8 mouse cellular contexts compared by ENCODE assay signal in genomic region chr5:24596519-24597171, GRCm38 (mm10). TPM values are rescaled to one million over a fixed set of nuclear protein-coding genes. Genes with fewer than 3 reads are reported as not detected.
A peak's percentile ranks its signal among the peaks of the same experiment; 100 is the strongest.
DNase-seq lines count a peak whose midpoint lies in the region; ATAC-seq lines count a peak whose summit lies in the region.

No protein-coding gene starts in this region.

- no peak for ATAC-seq in embryonic facial prominence, embryonic 13.5 days (ENCODE audit: insufficient number of reproducible peaks, insufficient read depth, low FRiP score, low TSS enrichment, low read depth)
- peak; percentile 49 for ATAC-seq in hindbrain, embryonic 13.5 days (ENCODE audit: low FRiP score)
- peak; percentile 48 for ATAC-seq in neural tube, embryonic 15.5 days (ENCODE audit: low FRiP score)

- H3K27ac ChIP-seq in embryonic facial prominence, embryonic 13.5 days: peak overlapping the region; percentile 62
- peak overlapping the region; percentile 87 for H3K27ac ChIP-seq in hindbrain, embryonic 13.5 days
- H3K27ac ChIP-seq in limb, embryonic 10.5 days: no peak overlapping the region; the same call in 1 of the 2 replicates
- peak overlapping the region; percentile 86 for H3K27ac ChIP-seq in neural tube, embryonic 15.5 days (replicated peaks)

- H3K4me1 ChIP-seq in embryonic facial prominence, embryonic 13.5 days: peaks cover 51% of the 10 kb centered on the region
- peaks cover 69% of the 10 kb centered on the region for H3K4me1 ChIP-seq in hindbrain, embryonic 13.5 days (replicated peaks)
- peaks cover 66% of the 10 kb centered on the region for H3K4me1 ChIP-seq in limb, embryonic 10.5 days
- peaks cover 65% of the 10 kb centered on the region for H3K4me1 ChIP-seq in neural tube, embryonic 15.5 days

- H3K36me3 ChIP-seq in embryonic facial prominence, embryonic 13.5 days: peaks cover 48% of the 10 kb centered on the region
- H3K36me3 ChIP-seq in hindbrain, embryonic 13.5 days: peaks cover 42% of the 10 kb centered on the region
- peaks cover 43% of the 10 kb centered on the region for H3K36me3 ChIP-seq in limb, embryonic 10.5 days
- peaks cover 41% of the 10 kb centered on the region for H3K36me3 ChIP-seq in neural tube, embryonic 15.5 days

- H3K4me2 ChIP-seq in embryonic facial prominence, embryonic 13.5 days: peak overlapping the region; percentile 26
- H3K4me2 ChIP-seq in hindbrain, embryonic 13.5 days: peak overlapping the region; percentile 42
- peak overlapping the region; percentile 52 for H3K4me2 ChIP-seq in neural tube, embryonic 15.5 days

- peak overlapping the region; percentile 52 for H3K9ac ChIP-seq in embryonic facial prominence, embryonic 13.5 days
- peak overlapping the region; percentile 65 for H3K9ac ChIP-seq in hindbrain, embryonic 13.5 days
- H3K9ac ChIP-seq in neural tube, embryonic 15.5 days (replicated peaks): peak overlapping the region; percentile 24

- no peak overlapping the region for H3K4me3 ChIP-seq in embryonic facial prominence, embryonic 13.5 days
- peak overlapping the region; percentile 2 for H3K4me3 ChIP-seq in hindbrain, embryonic 13.5 days
- H3K4me3 ChIP-seq in limb, embryonic 10.5 days: 0 out of 2 replicates have a peak overlapping the region, but pooled peaks have one; percentile 15
- H3K4me3 ChIP-seq in neural tube, embryonic 15.5 days (replicated peaks): peak overlapping the region; percentile 19

- peaks cover 10% of the 10 kb centered on the region for H3K27me3 ChIP-seq in embryonic facial prominence, embryonic 13.5 days
- peaks cover 15% of the 10 kb centered on the region; the same call in 1 of the 2 replicates for H3K27me3 ChIP-seq in hindbrain, embryonic 13.5 days
- peaks cover 83% of the 10 kb centered on the region for H3K27me3 ChIP-seq in limb, embryonic 10.5 days (ENCODE audit: low read depth, poor library complexity, severe bottlenecking)
- no peaks in the 10 kb centered on the region for H3K27me3 ChIP-seq in neural tube, embryonic 15.5 days (replicated peaks)

- DNase-seq in adrenal gland, adult (ENCODE audit: inconsistent age in 2 of 2, low spot score in 1 of 2): peak; percentile 49 to 73
- no peak for DNase-seq in adrenal gland, adult 8-10 months
- DNase-seq in B cell, adult 2 months: peak; percentile 55
- no peak for DNase-seq in limb, embryonic 10.5 days (ENCODE audit: low spot score)
- DNase-seq in adrenal gland, postnatal 25 days: no peak

- WGBS in embryonic facial prominence, embryonic 13.5 days: 16% methylated on average over 11 of the region's 11 CpGs
- 10% methylated on average over 11 of the region's 11 CpGs for WGBS in hindbrain, embryonic 13.5 days
- WGBS in limb, embryonic 10.5 days: 24% methylated on average over 11 of the region's 11 CpGs
- 11% methylated on average over 11 of the region's 11 CpGs for whole genome bisulfite sequencing in neural tube, embryonic 15.5 days

- H3K9me3 ChIP-seq in embryonic facial prominence, embryonic 13.5 days: no peaks in the 10 kb centered on the region
- H3K9me3 ChIP-seq in hindbrain, embryonic 13.5 days: no peaks in the 10 kb centered on the region
- no peaks in the 10 kb centered on the region for H3K9me3 ChIP-seq in limb, embryonic 10.5 days (replicated peaks)
- no peaks in the 10 kb centered on the region for H3K9me3 ChIP-seq in neural tube, embryonic 15.5 days (replicated peaks)

RNA-seq across cellular contexts. Expression of gene Chpf2, which starts 10.1 kb away (rescaled TPM):
- 10 to 100 TPM; 38.1 to 70.3 (median 57.1) TPM for total RNA-seq in adrenal gland, adult 8-10 months (2022)
- 24.2 and 26.4 TPM in 2 replicates for polyA plus RNA-seq in embryonic facial prominence, embryonic 13.5 days (2015; fragmentation: Nextera tagmentation; extraction: Ambion mirVana)
- polyA plus RNA-seq in hindbrain, embryonic 13.5 days (2015; fragmentation: Nextera tagmentation; extraction: Ambion mirVana): 17.4 and 19.9 TPM in 2 replicates
- 15.1 and 19.0 TPM in 2 replicates for polyA plus RNA-seq in limb, embryonic 10.5 days (2016; fragmentation: Nextera tagmentation; extraction: Ambion mirVana)
- polyA plus RNA-seq in neural tube, embryonic 15.5 days (2015; fragmentation: Nextera tagmentation; extraction: Ambion mirVana): 19.3 and 21.2 TPM in 2 replicates
- total RNA-seq in adrenal gland, postnatal 25 days (2021): 40.7 and 66.4 TPM in 2 replicates

RNA-seq across cellular contexts. Expression of gene Abcf2, which starts 19.4 kb away (rescaled TPM):
- 10 to 100 TPM; 59.5 to 89.6 (median 75.2) TPM for total RNA-seq in adrenal gland, adult 8-10 months (2022)
- 112 and 115 TPM in 2 replicates for polyA plus RNA-seq in embryonic facial prominence, embryonic 13.5 days (2015; fragmentation: Nextera tagmentation; extraction: Ambion mirVana)
- 91.6 and 92.3 TPM in 2 replicates for polyA plus RNA-seq in hindbrain, embryonic 13.5 days (2015; fragmentation: Nextera tagmentation; extraction: Ambion mirVana)
- polyA plus RNA-seq in limb, embryonic 10.5 days (2016; fragmentation: Nextera tagmentation; extraction: Ambion mirVana): 177 and 197 TPM in 2 replicates
- 82.8 and 93.1 TPM in 2 replicates for polyA plus RNA-seq in neural tube, embryonic 15.5 days (2015; fragmentation: Nextera tagmentation; extraction: Ambion mirVana)
- total RNA-seq in adrenal gland, postnatal 25 days (2021): 74.1 and 76.8 TPM in 2 replicates

RNA-seq across cellular contexts. Expression of gene Smarcd3, which starts 27.6 kb away (rescaled TPM):
- 10 to 100 TPM; 14.3 to 42.2 (median 24.7) TPM for total RNA-seq in adrenal gland, adult 8-10 months (2022)
- 37.4 and 43.5 TPM in 2 replicates for polyA plus RNA-seq in embryonic facial prominence, embryonic 13.5 days (2015; fragmentation: Nextera tagmentation; extraction: Ambion mirVana)
- polyA plus RNA-seq in hindbrain, embryonic 13.5 days (2015; fragmentation: Nextera tagmentation; extraction: Ambion mirVana): 86.2 and 87.6 TPM in 2 replicates
- 21.5 and 34.3 TPM in 2 replicates for polyA plus RNA-seq in limb, embryonic 10.5 days (2016; fragmentation: Nextera tagmentation; extraction: Ambion mirVana)
- polyA plus RNA-seq in neural tube, embryonic 15.5 days (2015; fragmentation: Nextera tagmentation; extraction: Ambion mirVana): 111 and 135 TPM in 2 replicates
- 14.5 and 18.7 TPM in 2 replicates for total RNA-seq in adrenal gland, postnatal 25 days (2021)

RNA-seq across cellular contexts. Expression of gene 4931409K22Rik, which starts 40.0 kb away (rescaled TPM):
- total RNA-seq in adrenal gland, adult 8-10 months (2022): not detected
- polyA plus RNA-seq in embryonic facial prominence, embryonic 13.5 days (2015; fragmentation: Nextera tagmentation; extraction: Ambion mirVana): 0.11 TPM in 1 of 2 replicates, not detected in the other
- 0.12 and 0.19 TPM in 2 replicates for polyA plus RNA-seq in hindbrain, embryonic 13.5 days (2015; fragmentation: Nextera tagmentation; extraction: Ambion mirVana)
- 0.05 TPM in 1 of 2 replicates, not detected in the other for polyA plus RNA-seq in limb, embryonic 10.5 days (2016; fragmentation: Nextera tagmentation; extraction: Ambion mirVana)
- 0.24 and 0.26 TPM in 2 replicates for polyA plus RNA-seq in neural tube, embryonic 15.5 days (2015; fragmentation: Nextera tagmentation; extraction: Ambion mirVana)
- total RNA-seq in adrenal gland, postnatal 25 days (2021): not detected in 2 replicates

RNA-seq across cellular contexts. Expression of gene Asb10, which starts 55.9 kb away (rescaled TPM):
- under 1 TPM; 0.37 to 0.75 (median 0.59) TPM for total RNA-seq in adrenal gland, adult 8-10 months (2022)
- polyA plus RNA-seq in embryonic facial prominence, embryonic 13.5 days (2015; fragmentation: Nextera tagmentation; extraction: Ambion mirVana): 0.56 and 0.63 TPM in 2 replicates
- 0.16 and 0.49 TPM in 2 replicates for polyA plus RNA-seq in hindbrain, embryonic 13.5 days (2015; fragmentation: Nextera tagmentation; extraction: Ambion mirVana)
- polyA plus RNA-seq in limb, embryonic 10.5 days (2016; fragmentation: Nextera tagmentation; extraction: Ambion mirVana): 0.13 and 0.15 TPM in 2 replicates
- polyA plus RNA-seq in neural tube, embryonic 15.5 days (2015; fragmentation: Nextera tagmentation; extraction: Ambion mirVana): 0.40 and 0.87 TPM in 2 replicates
- 0.67 TPM in 1 of 2 replicates, not detected in the other for total RNA-seq in adrenal gland, postnatal 25 days (2021)

Comparison
In these comparisons a context has a peak if more than half of its experiments do, and no peak if none do; other contexts are left out.
1. DNase-seq: peak in adrenal gland, adult (2 of 2) and B cell, adult 2 months (2 of 2); none in adrenal gland, adult 8-10 months (single experiment), limb, embryonic 10.5 days (single experiment) and adrenal gland, postnatal 25 days (single experiment).
2. Peak in every context shown above with its lines, with median percentiles within 50 percentile points of each other: H3K4me2 ChIP-seq and H3K9ac ChIP-seq.